Mouse (Mus musculus) stomach, postnatal 0 days (tissue): Measurements from ENCODE around the gene Aplp2.

Experiments used
- CTCF ChIP-seq: IDR thresholded peaks from 2 replicates; pipeline ENCODE4 v1.5.1; 2016; ENCODE audit warnings: antibody characterized with exemption, low read depth, mild to moderate bottlenecking, moderate library complexity
- EP300 ChIP-seq: optimal IDR thresholded peaks from 2 replicates; pipeline ENCODE3; 2016; ENCODE audit warnings: antibody characterized with exemption

DNA sequence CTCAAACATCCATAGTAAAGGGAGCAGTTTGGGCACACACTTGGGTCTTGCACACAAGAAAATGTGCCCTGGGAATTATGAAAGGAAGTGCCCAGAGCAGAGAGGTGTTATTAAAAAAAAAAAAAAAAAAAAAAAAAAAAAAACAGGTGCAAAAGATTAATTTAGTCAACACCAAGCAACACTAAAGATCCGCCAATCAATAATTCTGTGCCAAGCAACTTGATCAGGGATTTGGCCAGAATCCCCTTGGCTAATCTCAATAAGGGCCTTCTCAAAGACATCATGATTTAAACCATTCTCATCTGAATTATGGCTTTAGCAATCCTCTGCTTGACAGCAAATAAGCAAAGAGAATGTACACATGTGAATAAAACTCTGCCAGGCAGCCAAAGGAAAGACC is 2.1 kb downstream of the Aplp2 start:
- TF ChIP-seq CTCF (no peak), EP300 (no peak)
